Mouse (Mus musculus): ENCODE results near the gene Rsf1. TPM values are rescaled to one million over a fixed set of nuclear protein-coding genes. Genes with fewer than 3 reads are reported as not detected.
A peak's percentile ranks its signal among the peaks of the same experiment; 100 is the strongest.

Rsf1 gene
- polyA plus RNA-seq, 1 experiment from 2014 or later, result 18.8 TPM

- Histone ChIP-seq H3K9me3 (ENCODE audit: low read length) (no peaks in the 10 kb centered on the region), H3K36me3 (ENCODE audit: insufficient read depth, low read length) (0 out of 2 replicates have a peak, but pooled peaks cover 4% of the 10 kb centered on the region), H3K9ac (replicated peaks; ENCODE audit: low read length) (no peak overlapping the region), H3K27me3 (ENCODE audit: insufficient read depth, low read length) (no peaks in the 10 kb centered on the region), H3K4me1 (ENCODE audit: insufficient read depth, low read length) (no peaks in the 10 kb centered on the region), H3K4me2 (replicated peaks; ENCODE audit: low read depth, low read length) (no peak overlapping the region), H3K27ac (ENCODE audit: low read length) (no peak overlapping the region), H3K4me3 (ENCODE audit: low read length) (no peak overlapping the region)
- WGBS, result 74% methylated on average over 14 of the region's 14 CpGs
- ATAC-seq (ENCODE audit: low FRiP score, low TSS enrichment), result no peak
Observed at GRCm38 (mm10) chr7:97728666-97729614, 149.3 kb downstream of the Rsf1 start.

GRCm38 (mm10) chr7:97730427-97730826 lies 150.7 kb downstream of the Rsf1 start:
- Histone ChIP-seq H3K27ac (ENCODE audit: low read length) (no peak overlapping the region), H3K27me3 (ENCODE audit: insufficient read depth, low read length) (no peaks in the 10 kb centered on the region), H3K9ac (replicated peaks; ENCODE audit: low read length) (no peak overlapping the region), H3K36me3 (ENCODE audit: insufficient read depth, low read length) (0 out of 2 replicates have a peak, but pooled peaks cover 4% of the 10 kb centered on the region), H3K4me3 (ENCODE audit: low read length) (no peak overlapping the region), H3K9me3 (ENCODE audit: low read length) (no peaks in the 10 kb centered on the region), H3K4me1 (ENCODE audit: insufficient read depth, low read length) (0 out of 2 replicates have a peak, but pooled peaks cover under 1% of the 10 kb centered on the region), H3K4me2 (replicated peaks; ENCODE audit: low read depth, low read length) (no peak overlapping the region)
- WGBS, result 67% methylated on average over 3 of the region's 3 CpGs
- ATAC-seq (ENCODE audit: low FRiP score, low TSS enrichment), result no peak

- 93% methylated on average over 5 of the region's 5 CpGs for WGBS
- no peak overlapping the region for H3K4me2 ChIP-seq (replicated peaks; ENCODE audit: low read depth, low read length)
- no peak overlapping the region for H3K9ac ChIP-seq (replicated peaks; ENCODE audit: low read length)
- H3K36me3 ChIP-seq (ENCODE audit: insufficient read depth, low read length), result no peaks in the 10 kb centered on the region
- H3K4me1 ChIP-seq (ENCODE audit: insufficient read depth, low read length), result peaks cover 10% of the 10 kb centered on the region; the same call in 1 of the 2 replicates
- no peak overlapping the region for H3K27ac ChIP-seq (ENCODE audit: low read length)
- H3K27me3 ChIP-seq (ENCODE audit: insufficient read depth, low read length), result no peaks in the 10 kb centered on the region; the same call in 1 of the 2 replicates
- no peaks in the 10 kb centered on the region for H3K9me3 ChIP-seq (ENCODE audit: low read length)
- no peak for ATAC-seq (ENCODE audit: low FRiP score, low TSS enrichment)
- H3K4me3 ChIP-seq (ENCODE audit: low read length), result no peak overlapping the region
Observed at GRCm38 (mm10) chr7:97733606-97734005, 153.9 kb downstream of the Rsf1 start.

- Histone ChIP-seq H3K27me3 (ENCODE audit: insufficient read depth, low read length) (no peaks in the 10 kb centered on the region; the same call in 1 of the 2 replicates), H3K36me3 (ENCODE audit: insufficient read depth, low read length) (no peaks in the 10 kb centered on the region), H3K27ac (ENCODE audit: low read length) (peak overlapping the region; percentile 17; the same call in 1 of the 2 replicates), H3K4me2 (replicated peaks; ENCODE audit: low read depth, low read length) (peak overlapping the region; percentile 37), H3K4me3 (ENCODE audit: low read length) (no peak overlapping the region), H3K9me3 (ENCODE audit: low read length) (no peaks in the 10 kb centered on the region), H3K9ac (replicated peaks; ENCODE audit: low read length) (no peak overlapping the region), H3K4me1 (ENCODE audit: insufficient read depth, low read length) (peaks cover 13% of the 10 kb centered on the region; the same call in 1 of the 2 replicates)
- WGBS, result 52% methylated on average over 8 of the region's 8 CpGs
- peak; percentile 40 for ATAC-seq (ENCODE audit: low FRiP score, low TSS enrichment)
Observed at GRCm38 (mm10) chr7:97735021-97735420, 155.3 kb downstream of the Rsf1 start.

GRCm38 (mm10) chr7:97735886-97736420 lies 156.3 kb downstream of the Rsf1 start:
- peak overlapping the region; percentile 37 for H3K4me2 ChIP-seq (replicated peaks; ENCODE audit: low read depth, low read length)

GRCm38 (mm10) chr7:97737256-97737637 lies 157.6 kb downstream of the Rsf1 start:
- no peaks in the 10 kb centered on the region; the same call in 1 of the 2 replicates for H3K27me3 ChIP-seq (ENCODE audit: insufficient read depth, low read length)
- WGBS, result 7% methylated on average over 12 of the region's 12 CpGs
- peak; percentile 14; the same call in 1 of the 2 replicates for ATAC-seq (ENCODE audit: low FRiP score, low TSS enrichment)
- peak overlapping the region; percentile 89 for H3K4me2 ChIP-seq (replicated peaks; ENCODE audit: low read depth, low read length)
- no peak overlapping the region for H3K27ac ChIP-seq (ENCODE audit: low read length)
- H3K9ac ChIP-seq (replicated peaks; ENCODE audit: low read length), result peak overlapping the region; percentile 77
- no peaks in the 10 kb centered on the region for H3K36me3 ChIP-seq (ENCODE audit: insufficient read depth, low read length)
- H3K4me1 ChIP-seq (ENCODE audit: insufficient read depth, low read length), result peaks cover 16% of the 10 kb centered on the region; the same call in 1 of the 2 replicates
- H3K9me3 ChIP-seq (ENCODE audit: low read length), result no peaks in the 10 kb centered on the region
- H3K4me3 ChIP-seq (ENCODE audit: low read length), result peak overlapping the region; percentile 61

More at GRCm38 (mm10) chr7:97735886-97736420, 156.3 kb downstream of the Rsf1 start:
- no peak for ATAC-seq (ENCODE audit: low FRiP score, low TSS enrichment)
- 32% methylated on average over 4 of the region's 4 CpGs for WGBS
- H3K27ac ChIP-seq (ENCODE audit: low read length), result 0 out of 2 replicates have a peak overlapping the region, but pooled peaks have one; percentile 17
- H3K4me3 ChIP-seq (ENCODE audit: low read length), result peak overlapping the region; percentile 9; the same call in 1 of the 2 replicates
- no peaks in the 10 kb centered on the region for H3K36me3 ChIP-seq (ENCODE audit: insufficient read depth, low read length)
- H3K9me3 ChIP-seq (ENCODE audit: low read length), result no peaks in the 10 kb centered on the region
- peak overlapping the region; percentile 41; the same call in 1 of the 2 replicates for H3K9ac ChIP-seq (replicated peaks; ENCODE audit: low read length)
- peaks cover 16% of the 10 kb centered on the region; the same call in 1 of the 2 replicates for H3K4me1 ChIP-seq (ENCODE audit: insufficient read depth, low read length)
- no peaks in the 10 kb centered on the region; the same call in 1 of the 2 replicates for H3K27me3 ChIP-seq (ENCODE audit: insufficient read depth, low read length)

GRCm38 (mm10) chr7:97737638-97738456 lies 158.2 kb downstream of the Rsf1 start, which contains the start of gene Aqp11:
Gene Aqp11 (minus strand): TSS chr7:97738289.
- under 1% methylated on average over 50 of the region's 64 CpGs for WGBS
- H3K9ac ChIP-seq (replicated peaks; ENCODE audit: low read length), result peak within 1 kb of the TSS; percentile 77
- H3K4me3 ChIP-seq (ENCODE audit: low read length), result peak within 1 kb of the TSS; percentile 61
- H3K4me2 ChIP-seq (replicated peaks; ENCODE audit: low read depth, low read length), result peak within 1 kb of the TSS; percentile 89
- H3K4me1 ChIP-seq (ENCODE audit: insufficient read depth, low read length), result peaks cover 16% of the 10 kb centered on the region; the same call in 1 of the 2 replicates
- peak within 1 kb of the TSS; percentile 61 for H3K27ac ChIP-seq (ENCODE audit: low read length)
- H3K36me3 ChIP-seq (ENCODE audit: insufficient read depth, low read length), result no peaks in the 10 kb centered on the region
- H3K9me3 ChIP-seq (ENCODE audit: low read length), result no peaks in the 10 kb centered on the region
- ATAC-seq (ENCODE audit: low FRiP score, low TSS enrichment), result peak; percentile 97
- H3K27me3 ChIP-seq (ENCODE audit: insufficient read depth, low read length), result no peaks in the 10 kb centered on the region; the same call in 1 of the 2 replicates

GRCm38 (mm10) chr7:97740948-97741347 lies 161.3 kb downstream of the Rsf1 start:
- no peaks in the 10 kb centered on the region; the same call in 1 of the 2 replicates for H3K27me3 ChIP-seq (ENCODE audit: insufficient read depth, low read length)
- 32% methylated on average over 10 of the region's 10 CpGs for WGBS
- H3K4me1 ChIP-seq (ENCODE audit: insufficient read depth, low read length), result peaks cover 11% of the 10 kb centered on the region; the same call in 1 of the 2 replicates
- H3K9ac ChIP-seq (replicated peaks; ENCODE audit: low read length), result no peak overlapping the region
- H3K4me2 ChIP-seq (replicated peaks; ENCODE audit: low read depth, low read length), result no peak overlapping the region
- no peaks in the 10 kb centered on the region for H3K36me3 ChIP-seq (ENCODE audit: insufficient read depth, low read length)
- no peak for ATAC-seq (ENCODE audit: low FRiP score, low TSS enrichment)
- no peak overlapping the region for H3K4me3 ChIP-seq (ENCODE audit: low read length)
- no peaks in the 10 kb centered on the region for H3K9me3 ChIP-seq (ENCODE audit: low read length)
- no peak overlapping the region for H3K27ac ChIP-seq (ENCODE audit: low read length)

- ATAC-seq (ENCODE audit: low FRiP score, low TSS enrichment), result no peak
- H3K36me3 ChIP-seq (ENCODE audit: insufficient read depth, low read length), result no peaks in the 10 kb centered on the region
- WGBS, result 48% methylated on average over 1 of the region's 1 CpGs
- no peak overlapping the region for H3K27ac ChIP-seq (ENCODE audit: low read length)
- H3K4me2 ChIP-seq (replicated peaks; ENCODE audit: low read depth, low read length), result no peak overlapping the region
- no peak overlapping the region for H3K9ac ChIP-seq (replicated peaks; ENCODE audit: low read length)
- H3K9me3 ChIP-seq (ENCODE audit: low read length), result no peaks in the 10 kb centered on the region
- no peaks in the 10 kb centered on the region; the same call in 1 of the 2 replicates for H3K27me3 ChIP-seq (ENCODE audit: insufficient read depth, low read length)
- no peak overlapping the region for H3K4me3 ChIP-seq (ENCODE audit: low read length)
- 0 out of 2 replicates have a peak, but pooled peaks cover 6% of the 10 kb centered on the region for H3K4me1 ChIP-seq (ENCODE audit: insufficient read depth, low read length)
Observed at GRCm38 (mm10) chr7:97741756-97742291, 162.1 kb downstream of the Rsf1 start.

Measured in kidney, embryonic 16.5 days (tissue).